Mouse (Mus musculus): ENCODE data around the gene Rubcnl.

GRCm38 (mm10) chr14:74985658-74986057 lies 30.2 kb upstream of the Rubcnl start:
- TF ChIP-seq CTCF (IDR thresholded peaks at IDR 0.05; ENCODE audit: low read depth): no peak
- TF ChIP-seq EP300 (IDR thresholded peaks at IDR 0.05; ENCODE audit: low read depth): no peak
